Mouse (Mus musculus): ENCODE results near the gene Nnmt. TPM values are rescaled to one million over a fixed set of nuclear protein-coding genes. Genes with fewer than 3 reads are reported as not detected.

Nnmt gene
- polyA plus RNA-seq, 1 experiment from 2014 or later: 2.2 TPM

- Histone ChIP-seq H3K9me3 (replicated peaks) (0 out of 2 replicates have a peak, but pooled peaks cover 6% of the 10 kb centered on the region), H3K36me3 (no peaks in the 10 kb centered on the region), H3K4me2 (no peak overlapping the region), H3K27me3 (peaks cover 39% of the 10 kb centered on the region), H3K4me3 (replicated peaks) (no peak overlapping the region), H3K4me1 (peaks cover 30% of the 10 kb centered on the region), H3K9ac (no peak overlapping the region), H3K27ac (no peak overlapping the region)
- WGBS: 24% methylated on average over 4 of the region's 4 CpGs
- ATAC-seq (replicated peaks; ENCODE audit: low FRiP score): no peak
These were observed 41.3 kb upstream of the Nnmt start for GRCm38 (mm10) chr9:48646251-48646650.

- H3K9me3 ChIP-seq (replicated peaks): 0 out of 2 replicates have a peak, but pooled peaks cover 6% of the 10 kb centered on the region
- 49% methylated on average over 4 of the region's 4 CpGs for WGBS
- no peak overlapping the region for H3K4me2 ChIP-seq
- H3K27me3 ChIP-seq: peaks cover 35% of the 10 kb centered on the region
- H3K4me1 ChIP-seq: peaks cover 30% of the 10 kb centered on the region
- no peak overlapping the region for H3K27ac ChIP-seq
- ATAC-seq (replicated peaks; ENCODE audit: low FRiP score): no peak
- H3K36me3 ChIP-seq: no peaks in the 10 kb centered on the region
- no peak overlapping the region for H3K9ac ChIP-seq
- H3K4me3 ChIP-seq (replicated peaks): no peak overlapping the region
These were observed 40.7 kb upstream of the Nnmt start for GRCm38 (mm10) chr9:48645648-48646126.

GRCm38 (mm10) chr9:48644926-48645647 lies 40.1 kb upstream of the Nnmt start:
- no peak overlapping the region for H3K27ac ChIP-seq
- H3K9me3 ChIP-seq (replicated peaks): 0 out of 2 replicates have a peak, but pooled peaks cover 6% of the 10 kb centered on the region
- peaks cover 30% of the 10 kb centered on the region for H3K27me3 ChIP-seq
- no peak overlapping the region for H3K4me3 ChIP-seq (replicated peaks)
- H3K36me3 ChIP-seq: no peaks in the 10 kb centered on the region
- H3K4me1 ChIP-seq: peaks cover 28% of the 10 kb centered on the region
- ATAC-seq (replicated peaks; ENCODE audit: low FRiP score): no peak
- no peak overlapping the region for H3K9ac ChIP-seq
- no peak overlapping the region for H3K4me2 ChIP-seq
- 52% methylated on average over 13 of the region's 13 CpGs for WGBS

GRCm38 (mm10) chr9:48644376-48644775 lies 39.4 kb upstream of the Nnmt start:
- Histone ChIP-seq H3K4me2 (no peak overlapping the region), H3K4me3 (replicated peaks) (no peak overlapping the region), H3K9ac (no peak overlapping the region), H3K27me3 (peaks cover 28% of the 10 kb centered on the region), H3K4me1 (peaks cover 22% of the 10 kb centered on the region), H3K9me3 (replicated peaks) (0 out of 2 replicates have a peak, but pooled peaks cover 6% of the 10 kb centered on the region), H3K27ac (no peak overlapping the region), H3K36me3 (no peaks in the 10 kb centered on the region)
- no peak for ATAC-seq (replicated peaks; ENCODE audit: low FRiP score)
- WGBS: 84% methylated on average over 3 of the region's 3 CpGs

- WGBS: 93% methylated on average over 8 of the region's 8 CpGs
- H3K4me1 ChIP-seq: no peaks in the 10 kb centered on the region
- no peak for ATAC-seq (replicated peaks; ENCODE audit: low FRiP score)
These were observed 36.7 kb upstream of the Nnmt start for GRCm38 (mm10) chr9:48641636-48642035.

GRCm38 (mm10) chr9:48640881-48641280 lies 35.9 kb upstream of the Nnmt start:
- 78% methylated on average over 8 of the region's 8 CpGs for WGBS
- no peak for ATAC-seq (replicated peaks; ENCODE audit: low FRiP score)
- Histone ChIP-seq H3K9me3 (replicated peaks) (0 out of 2 replicates have a peak, but pooled peaks cover 6% of the 10 kb centered on the region), H3K4me1 (no peaks in the 10 kb centered on the region), H3K36me3 (no peaks in the 10 kb centered on the region), H3K9ac (no peak overlapping the region), H3K4me2 (no peak overlapping the region), H3K4me3 (replicated peaks) (no peak overlapping the region), H3K27ac (no peak overlapping the region), H3K27me3 (peaks cover 8% of the 10 kb centered on the region; the same call in 1 of the 2 replicates)

More at GRCm38 (mm10) chr9:48641636-48642035, 36.7 kb upstream of the Nnmt start:
- Histone ChIP-seq H3K4me2 (no peak overlapping the region), H3K27me3 (peaks cover 12% of the 10 kb centered on the region), H3K9me3 (replicated peaks) (0 out of 2 replicates have a peak, but pooled peaks cover 6% of the 10 kb centered on the region), H3K4me3 (replicated peaks) (no peak overlapping the region), H3K9ac (no peak overlapping the region), H3K36me3 (no peaks in the 10 kb centered on the region), H3K27ac (no peak overlapping the region)

- H3K27ac ChIP-seq: no peak overlapping the region
- H3K27me3 ChIP-seq: peaks cover 8% of the 10 kb centered on the region; the same call in 1 of the 2 replicates
- ATAC-seq (replicated peaks; ENCODE audit: low FRiP score): no peak
- 53% methylated on average over 15 of the region's 15 CpGs for WGBS
- H3K9me3 ChIP-seq (replicated peaks): no peaks in the 10 kb centered on the region
- H3K9ac ChIP-seq: no peak overlapping the region
- peaks cover 5% of the 10 kb centered on the region; the same call in 1 of the 2 replicates for H3K4me1 ChIP-seq
- H3K4me3 ChIP-seq (replicated peaks): no peak overlapping the region
- no peak overlapping the region for H3K4me2 ChIP-seq
- no peaks in the 10 kb centered on the region for H3K36me3 ChIP-seq
These were observed 33.3 kb upstream of the Nnmt start for GRCm38 (mm10) chr9:48638176-48638803.

- peaks cover 5% of the 10 kb centered on the region; the same call in 1 of the 2 replicates for H3K4me1 ChIP-seq
- no peaks in the 10 kb centered on the region for H3K36me3 ChIP-seq
- no peak for ATAC-seq (replicated peaks; ENCODE audit: low FRiP score)
- H3K9ac ChIP-seq: no peak overlapping the region
- WGBS: 88% methylated on average over 7 of the region's 7 CpGs
- H3K27me3 ChIP-seq: peaks cover 8% of the 10 kb centered on the region; the same call in 1 of the 2 replicates
- H3K27ac ChIP-seq: no peak overlapping the region
- H3K4me3 ChIP-seq (replicated peaks): no peak overlapping the region
- H3K4me2 ChIP-seq: no peak overlapping the region
- H3K9me3 ChIP-seq (replicated peaks): no peaks in the 10 kb centered on the region
These were observed 32.2 kb upstream of the Nnmt start for GRCm38 (mm10) chr9:48637161-48637560.

GRCm38 (mm10) chr9:48635576-48636350 lies 30.8 kb upstream of the Nnmt start:
- H3K9me3 ChIP-seq (replicated peaks): no peaks in the 10 kb centered on the region
- H3K4me2 ChIP-seq: peak overlapping the region; percentile 39
- peaks cover 5% of the 10 kb centered on the region; the same call in 1 of the 2 replicates for H3K4me1 ChIP-seq
- H3K36me3 ChIP-seq: no peaks in the 10 kb centered on the region
- ATAC-seq (replicated peaks; ENCODE audit: low FRiP score): no peak
- H3K27me3 ChIP-seq: peaks cover 8% of the 10 kb centered on the region; the same call in 1 of the 2 replicates
- WGBS: 41% methylated on average over 18 of the region's 18 CpGs
- H3K9ac ChIP-seq: no peak overlapping the region
- H3K4me3 ChIP-seq (replicated peaks): no peak overlapping the region
- H3K27ac ChIP-seq: no peak overlapping the region

GRCm38 (mm10) chr9:48633147-48633546 lies 28.2 kb upstream of the Nnmt start:
- no peaks in the 10 kb centered on the region for H3K36me3 ChIP-seq
- no peak overlapping the region for H3K4me2 ChIP-seq
- ATAC-seq (replicated peaks; ENCODE audit: low FRiP score): no peak
- 82% methylated on average over 6 of the region's 6 CpGs for WGBS
- H3K9me3 ChIP-seq (replicated peaks): no peaks in the 10 kb centered on the region
- H3K27me3 ChIP-seq: peaks cover 8% of the 10 kb centered on the region; the same call in 1 of the 2 replicates
- H3K9ac ChIP-seq: no peak overlapping the region
- no peak overlapping the region for H3K27ac ChIP-seq
- H3K4me1 ChIP-seq: peaks cover 5% of the 10 kb centered on the region; the same call in 1 of the 2 replicates
- H3K4me3 ChIP-seq (replicated peaks): no peak overlapping the region

GRCm38 (mm10) chr9:48619268-48619667 lies 14.3 kb upstream of the Nnmt start:
- 0 out of 2 replicates have a peak, but pooled peaks cover 3% of the 10 kb centered on the region for H3K9me3 ChIP-seq (replicated peaks)
- no peak overlapping the region for H3K9ac ChIP-seq
- H3K4me2 ChIP-seq: no peak overlapping the region
- H3K4me3 ChIP-seq (replicated peaks): no peak overlapping the region
- no peaks in the 10 kb centered on the region for H3K36me3 ChIP-seq
- WGBS: 85% methylated on average over 1 of the region's 1 CpGs
- no peak for ATAC-seq (replicated peaks; ENCODE audit: low FRiP score)
- no peak overlapping the region for H3K27ac ChIP-seq
- peaks cover 6% of the 10 kb centered on the region; the same call in 1 of the 2 replicates for H3K27me3 ChIP-seq
- peaks cover 7% of the 10 kb centered on the region for H3K4me1 ChIP-seq

All from kidney, embryonic 15.5 days (tissue).